Mouse (Mus musculus) telencephalon, adult 2 months (tissue): ENCODE measurements at regions not wholly inside any gene's neighbourhood (a gene's known extent, or its start where the extent isn't known, plus 50 kb on each side); places are given as distances from the start of the nearest gene placed in this dataset.
A peak's percentile ranks its signal among the peaks of the same experiment; 100 is the strongest.
"Not testable (repeated sequence)": the region's sequence is repeated elsewhere in the genome, so short reads cannot be mapped to it uniquely, and the experiment has no call there.

ENCODE experiments used
- DNase-seq: peaks from one replicate; pipeline ENCODE4 v3.0.0-alpha.2; 2011; ENCODE audit warnings: low read depth, low spot score

GRCm38 (mm10) chr6:10803383-10803782 lies 1103.9 kb downstream of the Ndufa4 start:
- DNase-seq = peak; percentile 47

- DNase-seq = peak; percentile 60
Measured at GRCm38 (mm10) chr6:10758620-10759311, 1148.5 kb downstream of the Ndufa4 start.

- DNase-seq = no peak
Measured at GRCm38 (mm10) chr6:10758051-10758450, 1149.2 kb downstream of the Ndufa4 start.

- peak; percentile 72 for DNase-seq
Measured at GRCm38 (mm10) chr6:10744056-10744455, 1163.2 kb downstream of the Ndufa4 start.

- DNase-seq = no peak
Measured at GRCm38 (mm10) chr6:10722566-10722965, 1184.7 kb downstream of the Ndufa4 start.

GRCm38 (mm10) chr6:10690526-10690925 lies 1216.8 kb downstream of the Ndufa4 start:
- not testable (repeated sequence) for DNase-seq
